Mouse (Mus musculus) induced T-regulatory cell, adult 2 months (primary cell): Measurements from ENCODE around the gene Rtel1.

Experiments
- DNase-seq: peaks from one replicate; pipeline ENCODE4 v3.0.0-alpha.2; 2012; ENCODE audit warnings: low read depth

The Rtel1 gene

GRCm38 (mm10) chr2:181390136-181390870 lies 70.8 kb downstream of the Rtel1 start:
- no peak for DNase-seq

- DNase-seq, result no peak
Measured at GRCm38 (mm10) chr2:181391022-181391421, 71.5 kb downstream of the Rtel1 start.

- no peak for DNase-seq
Measured at GRCm38 (mm10) chr2:181391541-181391940, 72.0 kb downstream of the Rtel1 start.

DNA sequence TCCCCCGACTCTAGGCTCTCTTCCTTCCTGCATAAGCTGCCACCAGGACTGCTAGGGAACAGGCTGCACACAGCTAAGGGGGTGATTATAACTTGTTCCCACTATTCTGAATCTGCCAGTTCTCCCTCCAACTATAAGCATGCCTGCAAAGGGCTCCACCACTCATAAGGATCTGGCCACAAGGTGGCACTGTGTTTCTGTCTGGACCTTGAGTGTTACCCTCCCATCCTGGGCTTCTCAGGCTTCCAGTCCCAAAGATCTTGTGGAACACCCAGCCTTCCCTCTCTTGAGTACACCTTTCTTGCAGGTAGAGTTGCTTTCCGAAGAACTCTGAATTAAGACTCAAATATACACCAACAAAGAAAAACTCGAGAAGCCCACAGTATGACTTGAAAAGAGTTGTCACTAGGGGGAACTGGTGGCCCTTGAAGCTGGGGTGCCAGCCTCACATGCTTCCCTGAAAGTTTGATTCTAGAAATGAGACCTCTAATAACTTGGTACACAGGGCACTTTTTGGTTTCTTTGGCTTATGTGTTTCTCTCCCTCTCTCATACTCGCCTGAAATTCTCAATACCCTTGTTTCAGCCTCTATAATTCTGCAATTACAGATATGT lies 73.2 kb downstream of the Rtel1 start:
- DNase-seq, result peak; percentile 94

DNA sequence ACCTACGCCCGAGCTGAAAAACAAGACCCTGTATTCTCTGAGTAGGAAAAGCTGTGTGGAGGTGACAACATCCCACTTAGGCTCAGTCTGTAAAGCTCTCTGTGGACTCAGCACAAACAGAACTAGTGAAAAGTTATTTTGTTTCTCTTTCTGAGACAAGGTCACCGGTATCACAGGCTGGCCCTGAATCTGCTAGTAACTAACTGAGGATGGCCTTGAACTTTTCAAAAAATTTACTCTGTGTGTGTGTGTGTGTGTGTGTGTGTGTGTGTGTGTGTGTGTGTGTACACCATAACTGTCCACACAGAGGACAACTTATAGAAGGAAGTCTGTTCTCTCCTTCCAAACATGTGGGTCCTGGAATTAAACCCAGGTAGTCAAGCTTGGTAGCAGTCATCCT lies 74.5 kb downstream of the Rtel1 start:
- DNase-seq, result no peak

GRCm38 (mm10) chr2:181397207-181397761 lies 77.7 kb downstream of the Rtel1 start:
- DNase-seq, result no peak

GRCm38 (mm10) chr2:181401497-181401896 lies 82.0 kb downstream of the Rtel1 start:
- no peak for DNase-seq

- DNase-seq, result no peak
Measured at GRCm38 (mm10) chr2:181403722-181404121, 84.2 kb downstream of the Rtel1 start.
